Mouse (Mus musculus): ENCODE measurements at regions not wholly inside any gene's neighbourhood (a gene's known extent, or its start where the extent isn't known, plus 50 kb on each side); places are given as distances from the start of the nearest gene placed in this dataset.

GRCm38 (mm10) chr12:61923331-61923730, 400.4 kb downstream of the Lrfn5 start:
- no peak for TF ChIP-seq CTCF (IDR thresholded peaks at IDR 0.05; ENCODE audit: borderline replicate concordance, extremely low read depth, insufficient read depth, insufficient read length)
- no peak for TF ChIP-seq POLR2A (IDR thresholded peaks at IDR 0.05; ENCODE audit: borderline replicate concordance, extremely low read depth, insufficient read depth, insufficient read length, poor library complexity, severe bottlenecking)
